In the genomic region with DNA sequence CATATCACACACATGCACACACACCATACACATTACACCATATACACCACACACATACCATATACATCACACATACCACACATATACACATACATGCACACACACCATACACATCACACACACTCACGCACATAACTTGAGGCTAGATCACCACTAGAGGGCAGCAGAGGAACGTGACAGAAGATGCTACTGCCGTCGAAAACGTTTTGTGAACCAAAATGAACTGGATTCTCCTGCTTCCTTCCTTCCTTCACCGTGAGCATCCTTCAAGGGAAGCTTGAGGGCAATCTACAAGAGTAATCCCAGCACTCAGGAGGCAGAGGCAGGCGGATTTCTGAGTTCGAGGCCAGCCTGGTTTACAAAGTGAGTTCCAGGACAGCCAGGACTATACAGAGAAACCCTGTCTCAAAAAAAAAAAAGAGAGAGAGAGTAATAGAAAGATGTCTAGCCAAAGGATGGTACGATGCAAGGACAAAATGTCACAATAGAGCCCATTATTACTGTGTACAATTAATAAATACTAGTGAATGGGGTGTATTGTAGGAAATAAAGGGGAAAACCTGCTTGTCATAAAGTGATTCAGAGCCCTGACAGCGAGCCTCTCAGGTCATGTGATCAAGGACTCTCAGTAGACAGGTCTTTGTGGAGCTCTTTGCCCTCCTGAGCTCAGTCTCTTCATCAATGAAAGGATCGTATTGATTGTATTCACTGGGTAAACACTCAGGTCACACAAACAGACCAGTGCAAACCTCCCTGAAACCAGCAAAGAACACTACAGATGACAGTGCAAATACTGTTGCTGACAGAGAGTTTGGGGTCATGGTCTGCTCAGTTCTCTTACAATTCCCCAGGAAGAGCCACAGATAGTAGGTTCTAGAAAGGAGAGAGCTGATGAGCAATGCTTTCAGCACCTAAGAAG, we compare ENCODE assay signal across 8 mouse cellular contexts.
A peak's percentile ranks its signal among the peaks of the same experiment; 100 is the strongest.
DNase-seq lines count a peak whose midpoint lies in the region; ATAC-seq and TF ChIP-seq lines count a peak whose summit lies in the region.

No protein-coding gene starts in this region.

- peak; percentile 99 for TF ChIP-seq CTCF in midbrain, postnatal 0 days (IDR thresholded peaks at IDR 0.05)

- H3K4me3 ChIP-seq in embryonic facial prominence, embryonic 12.5 days, result no peak overlapping the region
- no peak overlapping the region for H3K4me3 ChIP-seq in kidney, embryonic 15.5 days (replicated peaks)
- no peak overlapping the region for H3K4me3 ChIP-seq in midbrain, postnatal 0 days (ENCODE audit: low read depth, low read length)

- H3K36me3 ChIP-seq in embryonic facial prominence, embryonic 12.5 days, result no peaks in the 10 kb centered on the region
- no peaks in the 10 kb centered on the region for H3K36me3 ChIP-seq in kidney, embryonic 15.5 days
- no peaks in the 10 kb centered on the region for H3K36me3 ChIP-seq in midbrain, postnatal 0 days (ENCODE audit: insufficient read depth, low read length)
- H3K36me3 ChIP-seq in splenic B cell, adult 2 months (ENCODE audit: control insufficient read depth, insufficient read depth, low read length, poor library complexity, severe bottlenecking), result no peaks in the 10 kb centered on the region

- H3K9me3 ChIP-seq in embryonic facial prominence, embryonic 12.5 days, result no peaks in the 10 kb centered on the region
- H3K9me3 ChIP-seq in kidney, embryonic 15.5 days (replicated peaks), result no peaks in the 10 kb centered on the region
- no peaks in the 10 kb centered on the region for H3K9me3 ChIP-seq in midbrain, postnatal 0 days (ENCODE audit: low read length)

- H3K27me3 ChIP-seq in embryonic facial prominence, embryonic 12.5 days, result no peaks in the 10 kb centered on the region
- H3K27me3 ChIP-seq in kidney, embryonic 15.5 days, result peaks cover 9% of the 10 kb centered on the region; the same call in 1 of the 2 replicates
- no peaks in the 10 kb centered on the region for H3K27me3 ChIP-seq in midbrain, postnatal 0 days (ENCODE audit: insufficient read depth, low read length)
- H3K27me3 ChIP-seq in splenic B cell, adult 2 months (ENCODE audit: control insufficient read depth, insufficient read depth, low read length, poor library complexity, severe bottlenecking), result no peaks in the 10 kb centered on the region

- ATAC-seq in embryonic facial prominence, embryonic 12.5 days (ENCODE audit: insufficient number of reproducible peaks, insufficient read depth, low FRiP score, low TSS enrichment), result peak; percentile 62; the same call in 1 of the 2 replicates
- ATAC-seq in kidney, embryonic 15.5 days (replicated peaks; ENCODE audit: low FRiP score), result peak; percentile 68
- peak; percentile 78 for ATAC-seq in midbrain, postnatal 0 days (ENCODE audit: low FRiP score)

- H3K9ac ChIP-seq in embryonic facial prominence, embryonic 12.5 days, result no peak overlapping the region
- no peak overlapping the region for H3K9ac ChIP-seq in kidney, embryonic 15.5 days
- no peak overlapping the region for H3K9ac ChIP-seq in midbrain, postnatal 0 days (replicated peaks; ENCODE audit: low read length, poor library complexity, severe bottlenecking)

- no peak overlapping the region for H3K27ac ChIP-seq in embryonic facial prominence, embryonic 12.5 days
- H3K27ac ChIP-seq in kidney, embryonic 15.5 days, result no peak overlapping the region
- no peak overlapping the region for H3K27ac ChIP-seq in midbrain, postnatal 0 days (ENCODE audit: low read depth, low read length)

- DNase-seq in B cell, adult 2 months, result peak; percentile 79 to 80
- peak; percentile 80 for DNase-seq in adrenal gland, postnatal 14 days
- DNase-seq in heart, adult 9 months (ENCODE audit: low spot score in 2 of 2), result peak; percentile 12 to 66
- DNase-seq in liver, result peak; percentile 73
- DNase-seq in midbrain, postnatal 0 days (ENCODE audit: low spot score), result peak; percentile 94
- DNase-seq in splenic B cell, adult 2 months (ENCODE audit: low read depth, low spot score), result peak; percentile 93

- WGBS in embryonic facial prominence, embryonic 12.5 days, result 28% methylated on average over 11 of the region's 11 CpGs
- 30% methylated on average over 11 of the region's 11 CpGs for WGBS in kidney, embryonic 15.5 days
- WGBS in midbrain, postnatal 0 days, result 31% methylated on average over 11 of the region's 11 CpGs

- H3K4me2 ChIP-seq in embryonic facial prominence, embryonic 12.5 days (replicated peaks), result no peak overlapping the region
- no peak overlapping the region for H3K4me2 ChIP-seq in kidney, embryonic 15.5 days
- H3K4me2 ChIP-seq in midbrain, postnatal 0 days (ENCODE audit: low read depth, low read length, poor library complexity, severe bottlenecking), result no peak overlapping the region

- H3K4me1 ChIP-seq in embryonic facial prominence, embryonic 12.5 days, result no peaks in the 10 kb centered on the region
- H3K4me1 ChIP-seq in kidney, embryonic 15.5 days, result peaks cover 13% of the 10 kb centered on the region; the same call in 1 of the 2 replicates
- no peaks in the 10 kb centered on the region for H3K4me1 ChIP-seq in midbrain, postnatal 0 days (ENCODE audit: insufficient read depth, low read length)

Comparison
In these comparisons a context has a peak if more than half of its experiments do, and no peak if none do; other contexts are left out.
1. DNase-seq: peak in every context shown above with its lines; median percentile 94 in midbrain, postnatal 0 days; 93 in splenic B cell, adult 2 months; 80 in adrenal gland, postnatal 14 days; 80 in B cell, adult 2 months; 73 in liver; 39 in heart, adult 9 months.